Mouse (Mus musculus): ENCODE measurements around the gene Ajm1.

Gene Ajm1

DNA sequence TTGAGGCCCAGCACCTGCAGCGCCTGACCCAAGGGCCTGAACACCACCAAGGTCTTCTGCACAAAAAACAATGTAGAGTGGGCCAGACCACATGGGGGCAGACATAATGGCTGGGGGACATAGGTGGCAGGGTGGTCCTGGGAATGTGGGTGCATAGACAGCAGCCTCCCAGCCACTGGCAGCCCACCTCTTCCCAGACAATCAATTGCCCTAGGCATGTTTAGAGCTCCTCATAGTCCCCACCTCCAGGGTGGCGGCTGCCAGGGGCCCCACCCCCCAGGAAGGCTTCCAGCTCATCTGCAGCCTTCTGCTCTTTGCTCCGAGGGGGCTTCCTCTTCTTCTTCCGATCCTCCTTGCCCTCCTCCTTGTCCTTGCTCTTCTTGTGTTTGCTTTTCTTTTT, 2.0 kb upstream of the Ajm1 start:
- no peak for DNase-seq

DNA sequence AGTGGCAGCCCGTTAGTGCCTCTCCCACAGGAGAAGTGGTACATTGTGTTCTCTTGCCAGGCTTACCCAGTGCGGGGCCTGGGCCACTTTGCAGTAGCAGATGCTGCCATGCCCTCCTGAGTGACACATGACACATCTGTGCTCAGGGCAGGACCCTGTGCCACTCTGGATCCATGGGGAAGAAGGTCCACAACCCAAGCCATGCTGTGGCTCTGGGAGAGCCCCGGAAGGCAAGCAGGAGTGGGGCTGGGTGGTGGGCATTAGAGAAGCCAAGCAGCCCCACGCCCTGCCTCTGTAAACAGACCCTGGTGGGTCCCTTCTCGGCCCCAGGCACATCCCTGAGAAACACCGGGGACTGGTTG, 1.5 kb upstream of the Ajm1 start:
- DNase-seq = no peak

DNA sequence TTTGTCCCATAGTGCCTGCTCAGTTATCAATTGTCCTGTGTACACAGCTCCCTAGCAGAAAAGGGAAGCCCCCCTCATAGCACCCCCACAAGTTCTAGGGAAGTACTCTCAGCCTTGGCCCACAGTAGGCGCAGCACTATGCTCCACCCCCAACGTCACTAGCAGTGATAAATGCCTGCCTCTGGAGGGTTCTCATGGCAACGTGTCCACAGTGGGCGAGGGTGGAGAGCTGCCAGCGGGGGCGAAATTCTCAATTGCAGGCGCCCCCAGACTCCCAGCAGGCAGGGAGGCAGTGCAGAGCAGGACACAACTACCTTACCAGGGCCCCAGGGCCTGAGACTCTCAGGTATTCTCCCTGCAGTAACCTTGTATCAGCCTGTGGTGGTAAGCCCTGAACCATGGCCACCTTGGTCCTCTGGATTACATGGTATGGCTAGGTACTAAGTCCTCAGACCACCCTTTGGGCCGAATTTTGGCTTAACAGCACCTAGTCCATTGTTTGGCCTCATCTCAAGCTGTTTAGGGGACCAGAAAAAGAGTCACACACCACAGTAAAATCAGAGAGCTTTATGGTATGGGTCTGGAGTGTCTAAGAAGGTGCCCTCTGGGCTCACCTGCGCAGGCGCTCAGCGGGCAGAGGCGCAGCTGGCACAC, 1.0 kb upstream of the Ajm1 start:
- DNase-seq = peak; percentile 56 to 62

DNA sequence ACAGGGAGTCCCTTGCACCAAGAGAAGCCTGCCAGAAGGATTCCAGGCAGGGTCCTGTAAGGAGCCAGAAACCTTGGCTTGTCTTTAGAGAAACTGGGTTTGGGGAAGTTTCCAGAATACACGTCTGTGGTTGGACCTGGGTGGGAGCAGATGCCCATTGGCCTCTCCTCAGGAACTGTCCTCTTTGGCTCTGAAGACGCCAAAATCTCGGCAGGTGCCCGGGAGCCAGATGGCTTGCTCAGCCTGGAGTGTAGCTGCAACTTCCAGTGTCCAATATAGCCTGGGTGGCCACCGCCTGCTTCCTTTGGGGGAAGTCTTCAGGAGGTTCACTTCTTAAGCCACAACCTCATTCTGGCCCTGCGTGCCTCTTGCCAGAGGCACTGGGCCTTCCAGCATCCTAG, 344 bp upstream of the Ajm1 start:
- peak in 1 of 2 experiments; percentile 45 for DNase-seq

DNA sequence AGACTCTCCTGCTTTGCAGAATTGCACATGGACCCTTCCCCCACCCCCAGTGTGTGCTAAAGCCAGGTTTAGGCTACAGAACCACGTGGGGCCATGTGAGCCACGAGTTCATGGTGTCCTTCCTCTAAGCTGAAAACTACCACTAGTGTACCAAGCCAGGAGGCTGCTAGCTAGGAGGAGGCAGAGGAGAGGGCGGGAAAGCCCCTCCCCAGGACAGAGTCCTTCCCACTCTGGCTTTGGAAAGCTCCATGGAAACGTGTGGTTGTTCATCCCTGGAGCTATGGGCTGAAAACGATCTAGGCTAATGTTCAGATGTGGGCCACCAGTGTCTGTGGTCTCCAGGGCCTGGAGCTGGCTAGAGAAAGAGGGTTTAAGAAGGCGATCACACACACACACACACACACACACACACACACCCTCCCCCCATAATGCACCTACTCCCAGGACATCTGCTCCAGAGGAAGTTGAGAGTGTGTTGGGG, 896 bp downstream of the Ajm1 start:
- DNase-seq = no peak

DNA sequence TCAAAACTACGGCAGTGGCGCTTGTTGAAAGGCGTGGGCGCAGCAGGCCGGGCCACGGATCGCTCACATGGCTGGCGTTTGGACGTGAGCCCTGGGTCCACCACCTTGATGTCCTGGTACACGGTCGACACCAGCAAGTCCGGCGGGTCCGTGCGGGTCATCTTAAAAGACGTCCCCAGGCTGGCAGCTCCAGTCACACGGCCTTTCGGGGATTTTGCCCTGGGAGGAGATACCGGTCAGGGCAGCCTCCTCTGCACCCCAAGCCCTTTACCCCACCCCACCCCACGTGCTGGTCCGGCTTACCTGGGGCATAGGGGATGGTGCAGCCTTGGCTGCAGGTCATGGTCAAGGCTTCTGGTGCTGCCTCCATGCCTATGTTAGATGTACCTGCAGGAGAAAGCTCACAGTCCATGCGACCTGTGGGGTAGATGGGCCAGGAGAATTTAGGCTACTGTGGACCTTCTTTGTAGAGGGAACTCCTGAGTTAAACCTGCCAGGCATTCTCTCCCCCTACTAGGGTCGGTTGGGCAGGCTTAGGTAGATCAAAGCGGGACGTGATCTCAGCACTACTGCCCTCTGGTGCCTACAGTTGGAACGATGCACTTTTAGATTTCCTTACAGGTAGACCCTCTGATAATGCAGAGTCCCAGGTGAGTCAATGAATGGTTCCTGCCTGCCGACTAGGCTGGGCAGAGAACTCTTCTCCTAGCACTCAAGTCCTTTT, 1.7 kb downstream of the Ajm1 start:
- DNase-seq = peak; percentile 67 to 72

DNA sequence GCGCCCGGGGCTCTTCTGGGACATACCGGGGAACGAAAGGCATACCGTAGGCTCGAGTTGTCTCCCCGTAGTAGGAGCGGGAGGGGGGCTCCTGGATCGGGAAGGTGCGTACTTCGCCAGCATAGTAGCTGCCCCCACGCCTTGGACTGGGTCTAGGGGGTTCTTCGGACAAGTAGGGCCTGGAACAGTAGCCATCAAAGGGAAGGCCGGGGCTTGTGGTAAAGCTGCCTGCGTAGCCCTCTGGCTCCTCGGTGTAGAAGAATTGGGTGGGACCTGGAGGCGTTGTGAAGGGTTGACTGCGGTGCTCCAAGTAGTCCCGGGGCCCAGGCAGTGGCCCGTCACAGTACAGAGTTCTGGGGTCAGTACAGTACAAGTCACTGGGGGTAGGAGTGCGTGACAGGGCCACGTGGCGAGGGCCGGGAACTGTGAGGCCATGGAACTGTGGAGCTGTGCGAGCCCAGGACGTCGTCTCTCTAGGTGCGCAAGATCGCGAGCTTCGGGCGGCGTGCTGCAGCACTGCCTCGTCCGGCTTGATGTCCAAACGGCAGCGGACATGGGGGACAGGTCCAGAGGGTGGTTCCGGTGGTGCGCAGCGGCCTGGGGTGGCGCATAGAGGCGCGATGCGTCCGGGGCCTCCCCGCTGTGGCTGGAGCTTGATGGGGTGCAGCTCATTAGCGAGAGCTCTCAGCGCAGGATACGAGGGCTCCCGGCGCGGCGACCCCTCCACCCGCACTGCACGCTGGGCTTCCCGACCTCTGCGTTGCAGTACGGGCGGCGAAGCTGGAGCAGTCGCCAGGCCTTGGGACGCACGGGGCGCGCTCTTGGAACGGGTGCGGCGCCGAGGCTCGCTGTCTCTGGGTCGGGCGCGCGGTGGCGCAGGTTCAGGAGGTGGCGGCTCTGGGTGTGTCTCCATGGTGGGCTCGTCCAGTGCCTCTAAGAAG, 2.5 kb downstream of the Ajm1 start:
- peak; percentile 31 to 51 for DNase-seq

DNA sequence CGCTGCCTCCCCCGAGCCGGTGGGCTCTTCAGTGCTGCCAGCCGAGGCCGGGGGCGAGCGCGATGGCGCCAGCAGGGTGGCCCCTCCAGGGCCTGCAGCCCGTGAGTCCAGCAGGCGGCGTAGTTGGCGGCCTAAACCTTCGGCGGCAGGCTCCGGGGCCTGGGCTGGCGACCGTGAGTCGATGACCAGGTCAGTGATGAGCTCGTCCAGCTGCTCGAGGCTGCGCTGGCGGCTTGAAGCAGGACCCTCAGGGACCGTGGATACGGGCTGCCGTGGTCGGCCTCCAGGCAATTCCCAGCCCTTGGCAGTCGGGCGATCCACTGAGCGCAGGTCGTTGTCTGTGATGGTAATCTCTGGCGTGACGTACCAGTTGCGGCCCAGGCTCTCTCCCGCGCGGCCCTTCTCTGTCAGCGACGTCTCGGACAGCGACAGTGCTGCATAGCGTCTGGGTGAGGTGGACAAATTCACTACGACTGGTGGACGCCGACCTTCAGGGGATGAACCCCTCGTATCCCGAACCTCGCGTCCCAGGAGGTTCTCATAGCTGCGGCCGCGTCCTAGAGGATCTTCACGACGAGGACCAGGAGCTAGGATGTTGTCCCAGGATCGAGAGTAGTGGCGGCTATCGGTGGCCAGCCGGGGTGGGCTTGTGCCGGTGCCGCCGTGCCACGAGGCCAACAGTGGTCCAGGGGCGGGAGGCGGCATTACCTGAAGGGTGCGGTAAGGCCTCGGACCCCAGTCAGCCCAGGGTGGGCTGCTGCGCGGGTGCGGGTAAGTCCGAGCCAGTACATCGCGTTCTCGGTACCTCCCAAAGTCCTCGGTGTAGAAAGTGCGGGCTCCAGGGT, 3.4 kb downstream of the Ajm1 start:
- peak; percentile 56 to 66 for DNase-seq

DNA sequence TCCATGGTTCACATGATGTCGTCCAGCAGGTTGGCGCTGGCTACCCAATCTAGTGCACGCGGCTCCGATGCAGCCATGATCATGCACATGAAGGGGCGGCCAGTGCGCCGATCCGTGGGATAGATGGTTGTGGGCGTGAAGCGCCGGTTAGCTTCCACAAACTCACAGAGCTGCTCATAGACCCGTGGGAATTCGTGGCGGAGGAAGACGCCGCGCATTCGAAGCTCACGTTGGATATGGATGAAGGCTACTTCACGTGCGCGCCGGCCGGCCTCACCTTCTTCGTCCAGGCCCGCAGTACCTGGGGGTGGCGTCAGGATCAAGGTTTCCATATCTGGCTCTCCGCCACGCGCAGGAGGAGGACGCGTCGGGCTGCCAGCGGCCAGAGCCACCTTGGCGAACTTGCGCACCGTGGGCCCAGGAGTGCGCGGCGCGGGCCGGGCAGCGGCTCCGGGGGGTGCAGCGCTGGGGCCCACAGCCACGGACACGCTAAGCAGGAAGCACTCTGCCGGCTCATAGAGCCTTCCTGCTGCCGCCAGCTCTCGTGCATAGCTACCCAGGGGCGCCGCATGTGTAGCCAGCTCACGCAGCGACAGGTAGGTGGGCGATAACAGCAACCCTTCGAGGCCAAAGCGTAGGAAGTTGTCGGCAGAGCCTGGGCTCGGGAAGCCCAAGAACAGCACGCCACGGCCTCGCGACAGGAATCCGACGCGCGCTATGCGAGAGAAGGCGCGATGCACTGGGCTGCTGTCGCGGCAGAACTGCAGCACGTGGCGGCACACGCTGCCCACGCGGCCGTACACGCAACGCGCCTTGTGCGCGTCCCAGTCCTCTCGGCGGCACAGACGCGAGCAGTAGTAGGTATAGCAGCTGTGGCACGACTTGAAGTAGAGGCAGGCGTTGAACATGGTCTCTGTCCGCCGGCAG, 4.3 kb downstream of the Ajm1 start:
- DNase-seq = peak in 1 of 2 experiments; percentile 31

DNA sequence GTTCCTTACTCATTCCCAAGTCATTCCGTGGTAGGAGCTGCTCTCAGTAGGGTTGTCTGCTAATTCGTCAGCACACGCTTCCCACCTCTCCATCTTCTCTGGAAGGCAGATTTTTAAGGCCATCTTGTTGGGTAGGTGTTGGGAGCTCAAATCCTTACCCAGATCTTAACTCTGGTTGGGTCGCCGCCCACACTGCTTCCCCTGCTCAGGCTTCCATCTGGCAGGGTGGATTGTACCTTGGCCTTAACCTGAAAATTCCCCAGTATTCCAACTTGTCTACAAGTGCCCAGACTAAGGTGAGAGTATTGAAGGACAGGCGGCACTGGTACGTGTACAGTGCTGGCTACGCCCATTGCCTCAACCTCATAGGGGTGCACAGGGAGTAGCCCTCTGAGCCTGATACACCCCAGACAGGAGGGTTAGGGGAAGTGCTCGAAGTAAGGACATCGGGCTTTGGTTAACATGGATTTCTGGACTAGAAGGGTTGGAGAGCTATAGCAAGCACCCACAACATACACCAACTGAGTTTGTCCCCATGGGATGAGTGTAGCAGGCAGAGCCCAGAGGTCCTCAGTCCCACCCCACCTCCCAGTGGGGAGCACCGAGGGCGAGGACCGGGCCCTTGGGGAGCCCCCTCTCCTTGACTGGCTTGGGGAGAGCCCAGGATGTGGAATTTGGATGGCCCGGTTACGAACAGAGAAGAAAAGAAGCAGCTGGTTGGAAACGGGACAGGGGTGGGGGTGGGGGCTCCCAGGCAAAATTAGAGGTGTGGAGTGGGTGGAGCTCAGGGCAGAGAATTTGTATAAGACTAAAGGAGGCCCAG, 5.3 kb downstream of the Ajm1 start:
- DNase-seq = no peak

DNA sequence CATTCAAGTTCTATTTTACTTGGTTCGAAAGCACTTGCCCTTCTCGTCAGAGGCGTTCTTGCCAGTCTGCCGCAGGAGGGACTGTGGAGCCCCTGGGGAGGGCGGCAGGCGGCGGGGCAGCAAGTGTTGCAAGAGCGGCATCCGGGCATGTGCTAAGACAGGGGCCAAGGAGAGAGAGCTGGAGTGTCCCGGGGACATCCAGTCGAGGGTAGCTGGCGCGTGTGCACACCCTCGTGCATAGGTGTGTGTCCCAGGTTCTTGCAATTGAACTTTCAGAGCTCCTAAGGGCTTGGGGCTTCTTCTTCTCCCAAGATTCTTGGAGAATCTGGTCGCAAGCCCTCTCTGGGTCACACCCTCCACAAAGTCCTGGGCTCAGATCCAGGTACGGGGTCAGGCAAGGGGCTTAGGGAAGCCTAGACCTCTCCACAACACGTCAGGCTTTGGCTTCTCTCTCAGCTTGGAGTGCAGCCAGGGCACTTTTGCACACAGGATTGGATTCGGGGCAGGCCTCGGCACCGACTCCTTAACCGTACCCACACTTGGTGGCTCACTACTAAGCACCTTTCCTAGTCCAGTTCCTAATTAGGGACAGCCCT, 6.0 kb downstream of the Ajm1 start:
- DNase-seq = peak; percentile 49 to 68

DNA sequence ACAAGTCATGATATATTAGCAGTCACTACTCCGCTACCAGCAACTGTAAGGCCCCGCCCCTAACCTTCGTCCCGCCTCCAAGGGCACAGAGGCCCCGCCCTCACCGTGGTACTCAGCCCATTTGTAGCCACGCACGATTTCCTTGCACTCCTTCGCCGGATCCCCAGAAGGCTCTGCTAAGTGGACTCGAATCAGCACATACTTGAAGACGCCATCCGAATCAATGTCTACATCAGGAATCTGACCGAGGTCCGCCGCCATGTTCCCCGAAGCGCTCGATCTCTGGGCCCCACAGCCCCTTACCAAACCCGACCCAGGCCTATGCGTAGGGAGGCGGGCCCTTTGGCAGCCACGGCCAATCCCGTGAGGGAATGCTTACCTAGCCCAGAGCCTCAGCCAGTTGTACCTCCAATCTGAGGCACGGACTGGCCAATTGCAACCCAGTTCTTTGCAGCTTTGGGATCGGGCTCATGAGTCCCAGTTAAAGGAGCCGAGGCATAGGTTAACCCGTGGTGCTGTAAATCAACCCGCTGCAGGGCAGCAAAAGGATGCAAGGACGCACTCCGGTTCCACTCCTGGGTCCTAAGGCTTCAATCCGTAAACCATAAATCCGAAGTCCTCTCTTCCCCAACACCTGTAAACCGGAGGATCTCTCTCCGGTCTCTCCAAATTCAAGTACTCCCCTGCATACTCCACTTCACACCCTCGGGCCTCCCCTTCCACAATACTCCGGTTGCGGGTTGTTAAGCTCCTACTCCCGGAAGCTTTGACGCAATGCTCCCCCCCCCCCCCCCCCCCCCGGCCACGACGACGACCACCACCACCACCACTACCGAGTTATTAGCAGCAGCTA, 6.8 kb downstream of the Ajm1 start, which contains the start of the genes Mamdc4 and Phpt1:
TSS of gene Mamdc4 (minus strand) at position 267 of the 853 bp plus-strand sequence.
TSS of gene Phpt1 (minus strand) at position 646 of the 853 bp plus-strand sequence.
- peak; percentile 97 for DNase-seq

DNA sequence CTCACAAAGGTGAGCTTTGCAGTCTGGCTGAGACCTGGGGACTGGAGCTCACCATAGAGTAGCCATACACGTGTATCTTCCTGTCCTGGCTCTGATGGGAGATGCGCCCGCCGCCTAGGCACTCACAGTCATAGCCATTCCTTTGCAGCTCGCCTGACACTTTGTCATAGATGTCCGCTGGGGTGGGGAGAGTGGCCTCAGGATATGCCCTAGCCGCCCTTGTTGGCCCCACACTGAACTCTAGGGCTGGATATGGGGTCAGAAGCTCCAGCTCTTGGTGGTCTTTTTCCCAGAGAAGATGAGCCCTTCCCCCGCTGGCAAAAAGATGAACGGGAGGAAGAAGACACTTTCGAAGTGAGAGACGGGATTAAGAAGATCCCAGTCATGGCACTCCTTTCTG, 7.4 kb downstream of the Ajm1 start:
- DNase-seq = no peak

DNA sequence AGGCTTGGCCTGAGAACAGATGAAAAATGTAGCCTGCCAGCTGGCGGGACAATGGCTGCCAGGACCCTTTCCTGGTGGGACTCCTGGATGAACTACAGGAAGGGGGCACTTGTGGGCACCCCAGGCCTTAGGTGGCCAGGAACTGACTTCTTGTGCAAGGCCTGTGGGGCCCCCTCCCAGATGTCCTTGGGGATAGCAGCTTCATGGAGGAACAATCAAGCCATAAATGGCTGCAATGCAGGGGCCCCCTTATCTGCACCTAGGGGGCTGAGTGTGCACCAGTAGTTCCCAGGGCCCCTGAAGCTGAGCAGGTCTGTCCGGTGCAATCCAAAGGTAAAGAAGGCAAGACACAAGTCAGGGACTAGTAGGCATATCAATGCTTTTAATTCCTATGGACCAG, 8.5 kb downstream of the Ajm1 start:
- DNase-seq = no peak

DNA sequence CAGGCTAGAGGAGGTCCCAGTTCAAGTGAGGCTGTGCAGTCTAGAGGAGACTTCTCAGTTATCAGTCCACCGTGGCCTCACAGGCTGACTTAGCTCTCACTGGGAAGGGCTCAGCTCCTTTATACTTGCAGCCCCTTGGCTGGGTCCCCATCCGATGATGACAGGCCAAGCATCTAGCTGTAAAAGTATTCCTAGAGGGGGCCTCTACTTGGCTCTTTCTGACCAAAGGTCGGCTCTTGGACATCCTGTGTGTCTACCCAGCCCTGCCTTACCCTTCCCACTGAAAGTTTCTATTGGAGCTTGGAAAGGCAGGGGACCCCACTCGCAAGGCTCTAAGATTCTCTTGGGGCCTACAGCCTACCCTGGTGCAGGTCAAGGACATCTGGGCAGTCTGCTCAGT, 10.3 kb downstream of the Ajm1 start:
- no peak for DNase-seq

DNA sequence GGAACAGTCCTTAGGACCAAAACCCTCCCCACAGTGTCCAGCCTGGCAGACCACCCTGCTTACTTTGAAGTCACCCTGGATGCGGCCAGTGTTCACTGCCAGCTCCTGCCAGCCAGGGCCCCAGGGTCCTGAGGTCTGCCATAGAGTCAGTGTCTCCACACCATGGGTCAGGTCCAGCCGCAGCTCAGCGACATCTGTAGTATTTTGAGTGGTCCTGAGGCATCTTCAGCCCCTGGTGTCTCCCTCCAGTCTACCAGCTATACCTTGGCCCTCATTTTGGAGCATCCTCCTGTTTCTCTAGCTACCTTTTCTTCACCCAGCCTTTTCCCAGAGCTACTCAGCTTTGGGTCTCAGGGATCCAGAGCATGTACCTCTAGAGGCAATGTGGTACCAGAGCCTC, 12.2 kb downstream of the Ajm1 start:
- no peak for DNase-seq

DNA sequence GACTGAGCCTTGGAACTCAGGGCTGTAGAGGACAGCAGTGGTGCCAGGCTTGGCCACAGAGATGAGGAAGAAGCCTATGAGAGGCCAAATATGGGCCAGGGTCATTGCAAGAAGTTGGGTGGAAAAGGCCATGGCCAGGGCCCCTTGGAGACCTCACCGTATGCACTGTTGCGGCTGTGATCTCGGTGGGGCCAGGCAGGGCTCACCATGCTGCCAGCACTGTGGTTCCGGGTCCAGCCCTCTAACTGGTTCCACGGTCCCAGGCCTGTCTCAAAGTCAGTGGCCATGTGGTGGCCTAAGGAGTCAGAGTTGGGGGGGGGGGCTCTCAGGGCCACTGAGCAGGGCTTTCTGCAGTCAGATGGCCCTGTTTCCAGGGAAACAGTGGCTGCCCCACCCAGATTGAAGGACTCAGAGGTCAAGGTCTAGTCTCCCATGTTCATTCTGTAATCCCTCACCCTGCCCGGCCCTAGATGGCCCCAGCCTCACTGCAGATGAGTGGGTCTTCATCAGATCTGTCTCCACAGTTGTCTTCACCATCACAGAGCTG, 13.0 kb downstream of the Ajm1 start:
- DNase-seq = no peak

DNA sequence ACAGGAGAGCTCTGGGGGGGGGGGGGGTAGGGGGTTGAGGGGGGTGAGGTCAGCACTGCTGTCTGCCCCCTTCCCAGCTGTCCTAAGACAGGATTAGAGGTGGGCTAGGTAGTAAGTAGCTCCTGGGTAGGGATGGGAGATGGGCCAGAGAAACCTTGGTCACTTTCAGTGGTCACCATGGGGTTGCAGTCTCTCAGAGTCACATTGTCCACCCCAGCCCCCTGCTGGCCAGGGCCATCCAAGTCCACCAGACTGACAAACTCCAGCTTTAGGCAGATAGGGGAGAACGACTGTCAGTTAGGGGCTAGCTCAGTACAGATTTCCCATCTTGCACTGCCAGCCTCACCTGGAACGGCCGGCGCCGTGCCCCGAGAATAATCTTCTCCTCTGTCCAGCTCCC, 15.0 kb downstream of the Ajm1 start:
- DNase-seq = peak; percentile 42 to 58
